Mouse (Mus musculus) kidney, postnatal 36 days (tissue): ENCODE measurements at regions not wholly inside any gene's neighbourhood (a gene's known extent, or its start where the extent isn't known, plus 50 kb on each side); places are given as distances from the start of the nearest gene placed in this dataset.

Experiments
- DNase-seq, 2 experiments: peaks; one replicate each; pipeline ENCODE4 v3.0.0; 2021 to 2022; ENCODE audit warnings: mixed read lengths in 2 of 2

DNA sequence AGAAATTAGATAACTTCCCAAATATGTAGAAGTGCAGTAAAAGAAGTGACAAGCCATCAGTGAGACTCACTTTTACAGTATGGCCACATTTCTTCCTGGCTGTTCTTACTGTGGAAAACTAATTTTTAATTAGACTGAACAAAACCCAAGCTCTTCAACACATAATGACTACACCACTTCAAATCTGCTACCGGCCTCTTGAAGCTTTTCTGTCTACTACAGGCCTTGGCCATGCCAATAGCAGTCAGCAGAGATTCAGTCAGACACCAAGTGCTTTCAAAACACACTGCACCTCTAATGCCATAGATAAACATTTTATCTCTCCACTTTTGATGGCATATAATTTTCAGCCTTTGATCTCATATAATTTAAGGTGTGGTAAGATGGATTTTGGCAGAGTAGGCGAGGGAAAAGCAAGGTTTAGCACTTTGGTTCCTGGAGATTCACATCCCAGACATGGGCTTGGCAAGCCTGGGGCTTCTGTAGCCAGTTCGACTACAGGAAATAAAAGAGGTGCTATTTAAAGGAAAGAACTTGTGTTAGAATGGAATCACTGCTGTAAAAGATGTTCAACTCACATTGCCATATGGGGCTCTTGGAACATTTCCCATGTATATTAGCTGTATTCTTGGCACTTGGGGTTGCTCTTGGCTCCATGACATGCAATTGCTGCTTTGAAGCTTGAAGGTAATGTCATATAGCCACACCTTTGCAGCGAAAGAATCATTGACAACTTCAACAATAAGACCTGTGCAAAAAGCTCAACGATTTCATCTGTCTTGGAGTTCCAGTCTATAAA, 941.9 kb downstream of the Efnb2 start:
- DNase-seq, result no peak

DNA sequence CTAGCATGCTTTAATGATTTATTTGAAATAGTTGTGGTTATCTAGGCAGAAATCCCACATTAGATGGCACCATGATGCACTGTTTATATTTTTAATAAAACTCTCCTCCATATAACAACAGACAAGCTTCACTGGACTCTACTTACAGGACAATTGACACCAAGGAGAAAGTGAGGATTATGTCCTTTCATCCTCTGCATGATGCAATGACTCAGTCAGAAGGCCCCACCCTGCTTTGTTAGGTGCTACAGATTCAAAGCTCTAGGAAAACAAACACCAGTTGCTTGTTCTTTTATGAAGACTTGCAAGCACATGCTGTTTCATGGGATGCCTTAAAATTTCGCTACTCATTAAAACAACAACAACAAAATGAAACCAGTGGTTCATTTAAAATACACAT, 950.3 kb downstream of the Efnb2 start:
- DNase-seq, result no peak

DNA sequence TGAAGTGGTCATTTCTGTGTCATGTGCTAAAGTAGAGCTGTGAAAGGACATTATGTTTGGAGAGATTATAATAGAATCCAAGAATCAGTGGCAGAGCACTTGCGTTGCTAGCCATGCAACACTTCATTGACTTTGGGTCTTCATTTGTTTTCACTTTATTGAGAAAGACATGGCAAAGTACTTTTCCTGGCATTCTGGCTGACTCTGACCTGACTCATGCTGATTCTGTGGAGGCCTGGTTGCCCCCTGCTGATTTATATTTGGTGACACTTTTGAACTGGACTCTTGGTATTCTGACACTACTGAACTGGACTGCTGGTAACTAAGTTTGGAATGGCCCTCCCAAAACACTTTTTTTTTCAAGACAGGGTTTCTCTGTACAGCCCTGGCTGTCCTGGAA, 951.6 kb downstream of the Efnb2 start:
- no peak for DNase-seq

DNA sequence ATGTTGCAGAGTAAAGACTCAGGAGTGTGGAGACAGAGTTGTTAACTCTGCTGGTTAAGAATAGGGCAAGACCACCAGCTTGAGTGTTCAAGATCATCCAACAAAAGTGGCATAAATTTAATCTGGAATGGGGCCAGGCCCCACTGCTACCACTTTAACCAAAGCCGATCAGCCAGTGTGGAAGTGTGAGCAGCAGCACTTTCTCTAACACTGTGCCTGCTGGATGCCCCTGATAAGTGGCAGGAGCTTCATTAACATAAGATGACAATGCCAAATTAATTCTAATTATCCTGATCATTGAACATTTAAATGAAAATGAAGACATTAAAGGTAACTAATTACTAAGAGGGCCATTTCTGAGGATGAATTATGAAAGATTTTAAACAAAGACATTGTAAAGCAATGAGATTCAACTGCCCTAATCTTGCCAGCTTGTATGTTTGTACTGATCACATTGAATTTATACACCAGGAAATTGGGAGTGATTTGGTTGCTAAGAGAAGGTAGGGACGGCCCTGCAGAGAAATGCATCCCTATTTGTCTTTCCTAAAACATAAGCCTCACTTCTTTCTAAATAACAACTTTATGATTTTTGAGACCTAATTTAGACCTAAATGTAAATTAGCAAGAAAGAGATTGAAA, 969.6 kb downstream of the Efnb2 start:
- DNase-seq, result no peak

DNA sequence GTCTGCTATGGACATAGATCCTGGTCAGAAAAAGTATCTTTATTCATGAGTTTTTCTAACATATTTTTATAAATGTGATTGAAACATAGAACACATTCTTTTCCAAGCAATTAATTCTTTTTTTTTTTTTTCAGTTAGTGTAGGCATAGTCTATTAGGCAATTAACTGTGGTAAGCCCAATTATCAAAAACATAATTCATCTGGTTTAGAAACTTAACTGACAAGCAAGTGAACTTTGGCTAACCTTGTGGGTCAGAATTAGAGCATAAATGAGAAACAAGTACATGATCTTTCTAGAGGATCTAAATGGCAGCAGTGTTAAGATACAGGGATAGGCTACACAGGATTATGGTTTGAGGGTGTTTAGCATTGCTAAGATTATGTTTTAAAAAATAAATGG, 1007.2 kb downstream of the Efnb2 start:
- no peak for DNase-seq
